Mouse (Mus musculus) CD4-positive, CD25-positive, alpha-beta regulatory T cell, adult 2 months (primary cell): ENCODE data around the gene Traf2.

Experiments
- DNase-seq: peaks from one replicate; pipeline ENCODE4 v3.0.0-alpha.2; 2012; ENCODE audit warnings: low read depth, low spot score

Traf2 gene

DNA sequence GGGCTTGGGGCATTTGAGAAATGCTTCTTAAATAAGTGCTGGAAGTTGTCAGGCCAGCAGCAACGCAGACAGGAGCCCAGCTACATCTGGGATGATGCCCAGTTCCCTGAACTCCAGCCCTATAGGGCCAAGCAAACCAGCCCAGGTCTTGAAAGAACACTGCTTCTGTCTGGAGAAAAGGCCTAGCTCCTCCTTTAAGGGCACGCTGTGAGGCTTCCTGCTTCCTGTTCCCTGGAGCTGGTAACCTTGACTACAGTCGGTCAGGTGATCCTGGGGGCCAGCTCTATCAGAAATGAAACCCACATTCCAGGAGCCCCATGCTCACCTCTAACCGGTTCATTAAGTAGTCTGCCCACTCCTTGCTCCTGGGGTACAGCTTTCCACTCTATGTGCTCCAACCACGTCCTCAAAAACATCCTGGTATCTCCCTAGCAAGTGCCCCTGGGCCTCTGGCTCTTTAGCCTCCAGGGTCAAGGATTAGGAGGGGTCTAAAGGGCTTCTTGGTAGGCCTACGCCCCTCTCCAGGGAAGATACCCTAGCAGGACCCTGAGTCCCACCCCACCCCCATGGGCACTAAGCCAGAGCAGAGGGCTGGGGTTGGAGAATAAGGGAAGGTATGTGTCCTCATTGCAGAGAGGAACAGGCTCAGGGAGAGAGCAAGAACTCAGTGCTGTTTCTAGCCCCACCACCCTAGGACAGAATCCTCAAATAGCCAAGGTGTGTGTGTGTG lies 48.7 kb downstream of the Traf2 start:
- peak; percentile 40 for DNase-seq

DNA sequence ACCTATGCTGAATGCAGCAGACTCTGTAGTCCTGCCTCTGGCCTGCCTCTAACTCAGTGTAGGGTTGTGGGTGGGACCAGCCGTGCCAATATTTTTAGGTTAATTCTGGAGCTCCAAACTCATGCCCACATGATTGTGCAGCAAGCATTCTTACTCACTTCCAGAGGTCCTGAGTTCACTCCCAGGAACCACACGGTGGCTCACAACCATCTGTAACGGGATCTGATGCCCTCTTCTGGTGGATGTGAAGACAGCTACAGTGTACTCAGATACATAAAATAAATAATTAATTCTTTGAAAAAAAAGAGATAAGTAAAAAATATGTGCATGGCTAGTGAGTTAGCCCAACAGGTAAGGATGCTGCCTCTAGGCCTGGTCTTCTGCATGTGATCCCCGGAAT lies 50.3 kb downstream of the Traf2 start:
- DNase-seq = peak; percentile 70

DNA sequence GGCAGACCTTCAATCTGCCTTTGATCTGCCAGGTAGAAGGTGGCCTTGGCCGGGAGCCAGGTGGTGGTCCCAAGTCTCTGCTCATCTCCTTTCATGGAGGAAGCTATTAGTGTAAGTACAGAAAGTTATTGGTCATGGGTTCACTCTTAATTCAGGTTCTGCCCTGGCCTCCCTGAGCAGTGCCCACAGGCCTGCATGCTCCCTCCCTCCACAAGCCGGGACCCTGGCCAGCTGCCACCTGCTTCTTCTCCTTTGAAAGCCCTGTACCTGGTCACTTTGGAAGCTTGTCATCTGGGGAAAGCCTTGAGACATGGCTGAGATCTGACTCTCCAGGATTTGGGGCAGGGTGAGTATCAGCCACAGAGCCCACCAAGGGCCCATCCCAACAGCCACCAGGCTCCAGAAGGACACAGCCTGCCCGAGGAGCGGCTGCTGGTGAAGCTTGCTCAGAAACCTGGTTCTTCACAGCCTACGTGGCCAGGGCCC lies 53.2 kb downstream of the Traf2 start, which contains the start of gene Lcn12:
Gene Lcn12, minus strand, starts transcription at position 436 of the 486 bp plus-strand sequence.
- DNase-seq = no peak

DNA sequence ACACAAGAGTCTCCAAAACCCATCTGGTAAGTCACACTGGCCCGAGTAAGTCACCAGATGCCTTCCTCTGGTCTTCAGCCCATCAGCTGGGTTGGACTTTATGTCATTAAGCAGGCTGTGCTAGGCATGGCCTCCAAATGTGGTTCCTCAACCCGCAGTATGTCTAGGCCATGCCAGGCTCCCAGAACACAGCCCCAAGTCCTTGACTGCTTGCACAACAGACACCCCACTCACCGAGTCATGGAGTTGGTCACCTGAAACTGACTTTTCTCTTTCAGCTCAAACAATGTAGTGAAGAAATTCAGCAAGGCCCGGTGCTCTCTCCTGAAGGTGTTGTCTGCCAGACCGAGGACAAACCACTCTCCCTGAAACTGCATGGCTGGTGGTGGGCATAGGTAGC lies 53.8 kb downstream of the Traf2 start:
- no peak for DNase-seq

DNA sequence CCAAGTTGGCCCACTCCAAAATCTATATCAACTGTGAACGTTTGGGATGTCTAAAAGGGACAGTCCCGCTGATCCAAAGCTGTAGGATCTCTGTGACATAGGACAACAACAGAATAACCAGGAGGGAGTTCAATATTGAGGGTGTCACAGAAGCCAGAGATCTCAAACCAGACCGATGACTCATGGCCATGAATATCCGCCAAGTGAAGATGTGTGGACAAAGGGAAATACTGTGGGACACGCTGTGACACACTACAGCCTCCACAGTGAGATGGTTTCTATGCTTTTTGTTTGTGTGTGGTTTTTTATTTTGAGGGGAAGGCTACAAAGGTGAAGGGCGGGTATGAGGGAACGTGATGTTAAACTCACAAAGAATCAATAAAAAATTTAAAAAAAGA lies 58.1 kb downstream of the Traf2 start:
- DNase-seq = no peak

DNA sequence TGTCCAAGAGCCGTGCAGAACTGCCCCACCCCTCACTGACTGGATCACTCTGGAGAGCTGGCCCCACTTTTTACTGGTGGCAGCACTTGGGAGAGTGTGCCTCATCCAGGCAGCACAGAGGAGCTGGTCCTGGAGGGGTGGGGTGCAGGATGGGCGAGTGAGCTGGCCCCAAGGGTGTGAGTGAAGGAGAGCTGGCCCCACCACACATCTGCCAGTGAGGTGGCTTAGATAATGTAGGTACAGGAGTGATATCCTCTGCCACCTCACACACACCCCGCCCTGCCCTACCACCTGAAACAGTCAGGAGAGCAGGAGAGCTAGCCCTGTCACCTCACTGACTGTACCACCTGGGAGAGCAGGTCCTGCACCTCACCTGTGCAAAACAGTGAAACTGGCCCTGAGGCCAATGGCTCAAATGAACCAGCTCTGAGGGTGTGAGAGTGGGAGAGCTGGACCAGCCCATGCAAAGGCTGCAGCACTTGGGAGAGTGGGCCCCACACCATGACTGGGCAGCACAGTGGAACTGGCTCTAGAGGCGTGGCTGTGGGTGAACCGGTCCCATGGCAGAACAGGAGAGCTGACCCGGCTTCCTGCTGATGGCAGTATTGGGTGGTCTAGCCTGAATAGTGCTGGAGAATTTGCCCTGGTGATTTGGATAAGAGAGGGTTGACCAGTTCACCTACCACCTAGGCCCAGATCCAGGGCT lies 58.6 kb downstream of the Traf2 start:
- DNase-seq = no peak

DNA sequence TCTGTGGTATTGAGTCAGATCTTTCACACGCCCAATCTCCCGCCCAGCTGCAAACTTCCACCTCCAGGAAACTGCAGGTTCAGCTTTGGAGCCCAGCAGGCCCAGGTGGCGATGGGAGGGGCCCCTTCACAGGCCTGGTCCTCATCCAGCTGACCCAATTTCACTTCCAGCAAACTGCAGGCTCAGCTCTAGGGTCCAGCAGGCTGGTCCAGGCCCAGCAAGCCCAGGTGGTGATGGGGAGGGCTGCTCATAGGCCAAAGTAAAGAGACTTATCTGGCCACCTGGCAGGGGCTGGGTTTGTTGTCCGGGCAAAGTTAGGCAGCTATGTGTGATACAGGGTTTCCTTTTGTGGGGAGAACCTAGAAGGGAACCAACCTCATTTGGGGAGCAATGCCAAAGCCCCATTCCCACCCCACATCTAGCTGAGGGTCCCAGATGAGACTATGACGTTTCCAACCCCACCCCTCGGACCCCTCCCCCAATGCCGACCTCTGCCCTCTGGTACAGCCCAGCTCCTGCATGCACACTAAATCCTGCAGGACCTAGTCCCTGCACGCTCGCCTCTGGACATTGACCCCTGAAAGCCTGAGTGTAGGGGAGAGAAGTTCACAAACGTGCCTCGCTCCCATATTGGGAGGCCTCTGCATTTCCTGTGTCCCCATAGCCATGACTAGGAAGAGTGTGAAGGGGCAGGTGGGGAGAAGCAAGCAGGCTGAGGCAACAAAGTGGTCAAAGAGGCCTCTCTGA lies 61.7 kb downstream of the Traf2 start:
- no peak for DNase-seq

DNA sequence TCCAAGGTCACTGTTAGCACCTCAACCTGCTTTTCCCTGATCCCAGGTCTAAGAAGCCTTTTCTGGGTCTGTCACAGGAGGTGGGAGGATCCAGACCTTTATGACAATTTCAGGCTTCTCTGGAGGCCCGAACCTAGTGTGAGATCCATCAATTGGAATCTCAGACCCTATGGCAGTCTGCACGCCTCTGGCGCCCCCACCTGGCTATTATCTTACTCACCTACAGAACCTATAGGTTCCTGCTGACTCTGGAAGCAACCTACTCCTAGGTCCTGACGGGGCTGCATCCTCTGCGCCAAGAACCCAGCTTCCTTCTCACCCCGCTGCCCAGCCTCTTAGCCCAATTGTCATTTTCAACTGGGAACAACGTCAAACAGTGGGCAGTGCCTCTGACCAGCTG lies 63.8 kb downstream of the Traf2 start:
- peak; percentile 90 for DNase-seq

DNA sequence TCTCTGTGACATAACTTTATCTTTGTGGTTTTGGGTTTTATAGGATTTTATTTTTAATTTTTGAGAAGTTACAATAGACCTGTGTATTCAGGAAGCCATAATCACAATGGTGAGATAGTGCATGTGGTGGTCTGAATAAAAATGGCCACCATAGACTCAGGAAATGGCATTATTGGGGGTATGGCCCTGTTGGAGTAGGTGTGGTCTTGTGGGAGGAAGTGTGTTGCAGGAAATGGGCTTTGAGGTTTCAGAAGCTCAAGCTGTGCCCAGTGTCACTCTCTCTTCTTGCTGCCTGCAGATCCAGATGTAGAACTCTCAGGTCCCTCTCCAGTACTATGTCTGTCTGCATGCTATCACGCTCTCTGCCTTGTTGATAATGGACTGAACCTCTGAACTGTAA lies 66.2 kb downstream of the Traf2 start:
- no peak for DNase-seq

DNA sequence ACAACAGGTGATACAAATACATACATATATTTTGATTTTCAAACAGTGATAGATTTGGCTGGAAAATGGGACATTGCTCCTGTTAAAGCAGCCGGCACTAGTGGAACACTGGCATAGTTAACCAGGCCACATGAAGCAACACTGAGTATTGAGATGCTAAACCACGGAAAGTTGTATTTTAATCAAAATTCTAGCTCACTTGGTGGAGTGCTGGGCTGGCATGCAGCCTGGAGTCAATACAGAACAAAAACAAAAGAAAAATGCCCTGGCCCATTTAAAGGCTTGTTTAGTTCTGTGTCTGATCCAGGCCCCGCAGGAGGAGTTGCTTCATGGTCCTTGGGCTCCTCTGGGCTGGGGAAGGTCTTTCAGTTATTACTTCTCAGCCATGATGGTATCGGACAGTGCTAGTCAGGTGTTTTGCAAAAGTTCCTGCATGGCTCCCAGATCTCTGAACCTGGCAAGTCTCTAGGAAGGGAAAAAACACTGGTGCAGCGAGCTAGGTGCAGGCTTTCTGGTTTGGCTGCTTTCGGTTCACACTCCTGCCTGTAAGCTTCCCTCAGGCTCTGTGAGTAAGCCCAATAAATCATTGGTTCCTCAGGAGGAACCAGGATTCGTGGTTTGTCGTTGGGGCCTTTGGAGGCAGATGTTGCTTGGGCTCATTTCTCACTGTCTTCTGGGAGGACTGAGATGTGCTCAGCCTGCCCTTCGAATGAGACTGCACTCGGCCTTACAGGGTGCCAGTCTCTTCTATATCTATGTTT lies 67.0 kb downstream of the Traf2 start:
- DNase-seq = no peak

DNA sequence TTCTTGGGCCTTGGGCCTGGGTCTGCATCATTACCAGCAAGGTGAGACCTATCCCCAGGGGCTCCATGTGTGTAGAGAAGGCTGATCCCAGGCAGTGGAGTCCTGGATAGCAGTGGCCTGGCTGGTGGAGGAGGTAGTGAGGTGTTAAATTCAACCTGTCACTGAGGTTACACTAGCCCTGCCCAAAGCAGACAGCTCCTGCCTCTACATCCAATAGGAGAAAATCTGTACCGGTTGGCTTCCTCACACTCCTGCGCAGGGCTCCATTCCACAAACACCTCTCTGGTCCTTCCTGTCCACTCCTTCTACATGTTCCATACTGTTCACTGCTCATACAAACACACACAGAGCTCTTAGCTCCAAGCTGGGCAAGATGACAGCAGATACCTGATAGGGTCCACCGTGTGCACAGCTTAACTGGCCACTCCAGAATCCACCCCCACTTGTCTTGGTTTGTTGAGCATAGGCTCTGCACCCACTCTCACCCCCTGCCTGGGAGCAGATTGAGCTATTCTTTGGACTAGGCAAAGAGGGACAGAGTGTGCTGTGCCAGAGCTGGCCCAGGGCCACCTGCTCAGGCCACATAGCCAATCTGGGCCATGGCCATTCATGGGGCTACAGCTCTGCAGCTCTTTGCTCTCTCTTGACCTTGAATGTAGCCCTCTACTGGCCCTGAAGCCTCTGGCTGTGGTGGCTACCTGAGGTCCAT lies 68.6 kb downstream of the Traf2 start:
- DNase-seq = no peak

DNA sequence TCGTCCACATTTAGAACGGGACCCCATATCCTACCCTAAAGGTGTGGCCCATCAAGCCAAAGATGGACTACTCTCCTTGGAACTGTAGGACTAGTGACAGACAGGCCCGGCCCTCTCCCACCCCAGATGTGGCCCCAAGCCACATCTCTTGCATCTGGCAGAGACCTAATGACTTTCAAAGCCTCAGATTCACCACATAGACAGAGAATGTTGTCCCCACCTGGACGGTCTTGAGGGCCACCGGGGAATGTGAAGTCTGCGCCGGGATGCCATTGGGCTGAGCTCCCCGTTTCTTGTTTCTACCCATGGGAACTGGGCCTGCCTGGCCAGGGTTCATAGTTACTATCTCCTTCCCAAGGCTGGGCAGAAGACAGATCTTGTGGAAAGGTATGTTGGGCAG lies 69.2 kb downstream of the Traf2 start:
- DNase-seq = no peak

DNA sequence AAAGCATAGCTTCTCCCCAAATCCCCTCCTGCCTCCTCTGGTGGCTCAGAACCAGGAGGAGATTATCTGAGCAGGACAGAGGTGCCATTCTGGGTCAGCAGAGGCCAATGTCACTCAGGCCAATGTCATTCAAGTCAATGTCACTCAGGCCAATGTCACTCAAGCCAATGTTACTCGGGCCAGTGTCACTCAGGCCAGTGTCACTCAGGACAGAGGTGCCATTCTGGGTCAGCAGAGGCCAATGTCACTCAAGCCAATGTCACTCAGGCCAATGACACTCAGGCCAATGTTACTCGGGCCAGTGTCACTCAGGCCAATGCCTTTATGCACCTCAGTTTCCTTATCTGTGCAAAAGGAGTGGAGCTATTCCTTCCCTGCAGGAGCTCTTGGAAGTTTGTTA lies 74.2 kb downstream of the Traf2 start:
- DNase-seq = no peak

DNA sequence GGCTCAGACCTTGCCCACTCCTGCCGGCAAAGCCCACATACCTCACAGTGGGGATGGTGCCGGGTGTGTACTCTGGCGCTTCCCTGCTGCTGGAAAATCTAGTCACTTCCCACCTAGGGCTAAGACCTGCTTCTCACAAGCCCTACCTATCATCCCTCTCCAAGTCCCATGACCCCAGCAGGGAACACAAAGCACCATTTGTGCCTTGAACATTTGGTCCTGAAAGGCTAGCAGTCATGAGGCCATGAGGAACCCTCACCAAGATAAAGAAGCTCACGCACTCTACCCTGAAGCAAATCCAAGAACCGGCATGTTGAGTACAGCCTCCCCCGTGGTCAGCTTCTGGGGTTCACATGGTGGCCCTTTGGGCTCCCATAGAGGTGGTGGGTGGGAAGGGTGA lies 76.8 kb downstream of the Traf2 start, which contains the start of gene Ptgds:
Gene Ptgds, minus strand, starts transcription at position 78 of the 400 bp plus-strand sequence.
- DNase-seq = no peak

DNA sequence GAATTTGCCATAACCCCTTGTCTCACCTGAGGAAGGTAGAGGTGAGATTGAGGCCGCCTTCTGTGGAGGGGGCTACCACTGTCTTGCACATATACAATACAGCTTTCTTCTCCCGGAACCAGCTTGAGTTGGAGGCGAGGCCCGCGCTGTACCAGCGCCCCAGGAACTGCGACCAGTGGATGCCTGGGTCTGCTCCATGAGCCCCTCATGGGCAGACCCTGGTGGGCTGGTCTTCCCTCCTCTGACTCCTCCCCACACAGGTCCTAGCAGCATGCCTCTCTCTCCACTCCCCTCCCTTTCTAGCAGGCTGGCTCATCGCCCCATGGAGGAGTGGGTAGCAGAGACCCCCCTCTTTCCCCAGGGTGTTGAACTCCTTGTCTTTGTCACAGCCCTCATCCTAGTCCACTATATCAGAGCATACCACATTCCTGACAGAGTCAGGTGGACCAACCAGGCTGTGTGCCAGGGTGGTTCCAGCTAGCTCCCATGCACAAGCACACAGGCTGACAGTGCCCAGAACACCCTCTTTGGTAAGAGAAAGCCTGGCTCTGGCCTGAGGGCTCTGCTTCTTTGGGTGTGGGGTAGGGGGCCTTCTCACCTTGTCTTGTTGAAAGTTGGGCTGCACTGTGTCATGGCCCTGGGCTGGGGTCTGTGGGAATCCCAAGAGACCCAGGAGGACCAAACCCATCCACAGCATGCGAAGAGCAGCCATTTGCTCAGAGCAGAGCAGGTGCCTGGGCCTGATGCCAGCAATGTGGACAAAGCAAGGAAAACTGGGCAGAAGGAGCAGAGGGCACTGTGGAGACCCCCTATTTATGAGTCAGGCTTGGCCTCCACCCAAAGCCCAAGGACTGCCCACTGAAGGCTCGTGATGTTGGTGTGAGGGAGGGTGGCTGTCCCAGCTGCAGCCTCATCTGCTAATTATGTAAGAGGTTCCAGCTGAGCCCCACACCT lies 77.5 kb downstream of the Traf2 start:
- no peak for DNase-seq
